Mouse (Mus musculus) liver, postnatal 0 days (tissue): ENCODE measurements around the gene Ptprg.

Experiments used
- CTCF ChIP-seq: sonication (generic); IDR thresholded peaks from 2 replicates; pipeline ENCODE4 v1.5.1; 2016; ENCODE audit warnings: antibody characterized with exemption, low read depth
- EP300 ChIP-seq: IDR thresholded peaks from 2 replicates; pipeline ENCODE4 v1.6.1; 2016; ENCODE audit warnings: antibody characterized with exemption, low read depth, mild to moderate bottlenecking

- TF ChIP-seq CTCF (no peak), EP300 (no peak)
These were observed 5.2 kb downstream of the Ptprg start for GRCm38 (mm10) chr14:11558496-11558895.
